Mouse (Mus musculus): ENCODE measurements around the gene Gm13119. TPM values are rescaled to one million over a fixed set of nuclear protein-coding genes. Genes with fewer than 3 reads are reported as not detected.
"Not testable (repeated sequence)": the region's sequence is repeated elsewhere in the genome, so short reads cannot be mapped to it uniquely, and the experiment has no call there.

Gm13119 gene
- total RNA-seq (2021), result not detected
- long read RNA-seq, experiment 1, result 0 reads
- long read RNA-seq, experiment 2, result 0 reads

DNA sequence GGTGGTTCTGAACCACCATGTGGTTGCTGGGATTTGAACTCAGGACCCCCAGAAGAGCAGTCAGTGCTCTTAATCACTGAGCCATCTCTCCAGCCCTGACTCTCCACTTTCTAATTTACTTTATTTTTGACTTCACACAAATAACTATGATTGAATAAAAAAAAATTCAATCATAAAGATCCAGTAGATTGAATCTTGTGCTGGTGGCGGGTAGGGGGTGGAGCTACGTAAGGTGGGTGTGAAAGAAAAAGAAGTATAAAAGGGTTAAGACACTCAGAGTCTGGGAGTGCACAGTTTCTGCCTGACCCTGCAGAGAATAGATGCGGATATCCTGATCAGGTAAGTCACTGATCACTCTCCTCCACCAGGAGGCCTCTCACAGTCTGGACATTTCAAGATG lies at the start of gene Gm13119:
Gm13119 (plus strand) TSS at position 301 of the 400 bp plus-strand sequence.
- DNase-seq, result not testable (repeated sequence)

GRCm38 (mm10) chr4:144312666-144313460 lies 44.9 kb upstream of the Gm13119 start:
- not testable (repeated sequence) for DNase-seq

DNA sequence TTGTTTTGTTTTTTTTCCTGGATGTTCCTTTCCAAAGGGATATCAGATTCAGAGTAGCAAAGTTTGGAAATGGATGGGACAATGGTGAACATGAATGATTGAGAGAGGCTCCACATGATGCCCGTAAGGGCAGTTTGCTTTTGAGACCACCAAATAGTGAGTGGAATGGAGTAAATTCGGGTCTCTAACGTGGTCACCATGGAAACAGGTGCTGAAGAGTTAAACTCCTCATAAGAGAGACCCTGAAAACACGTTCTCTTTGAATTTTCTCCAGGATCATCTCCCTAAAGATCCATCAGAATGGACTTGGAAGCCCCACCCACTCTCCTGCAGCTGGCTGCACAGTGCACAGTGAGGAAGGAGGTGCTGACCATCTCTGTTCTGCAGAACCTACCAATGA lies 27.8 kb upstream of the Gm13119 start, which contains the start of gene Gm13128:
Gm13128 (plus strand) TSS at position 301 of the 400 bp plus-strand sequence.
- DNase-seq, result not testable (repeated sequence)

DNA sequence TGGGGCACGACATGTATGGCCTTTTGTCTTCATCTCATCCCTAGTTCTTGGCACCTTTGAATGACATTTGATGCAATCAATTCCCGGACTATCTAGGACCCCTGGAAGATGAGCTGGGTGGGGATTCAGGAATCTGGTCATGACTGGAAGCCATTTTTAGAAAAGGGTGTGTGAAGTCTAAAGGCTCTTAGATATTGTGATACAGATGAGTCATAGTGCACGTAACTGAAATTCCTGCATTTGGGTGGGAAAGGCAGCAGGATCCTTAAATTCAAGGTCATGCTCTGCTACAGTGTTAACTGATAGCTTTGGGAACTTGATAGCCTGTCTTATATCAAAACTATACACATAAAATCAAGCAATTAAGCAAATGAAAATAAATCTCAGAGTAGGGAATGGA lies 21.9 kb upstream of the Gm13119 start:
- DNase-seq, result not testable (repeated sequence)

- no peak for DNase-seq
Observed at GRCm38 (mm10) chr4:144377911-144378310, 20.2 kb downstream of the Gm13119 start, which contains the start of gene Pramef20. TSS of gene Pramef20 (minus strand) at chr4:144377933.

- no peak for DNase-seq
Observed at GRCm38 (mm10) chr4:144396316-144396715, 38.6 kb downstream of the Gm13119 start.

DNA sequence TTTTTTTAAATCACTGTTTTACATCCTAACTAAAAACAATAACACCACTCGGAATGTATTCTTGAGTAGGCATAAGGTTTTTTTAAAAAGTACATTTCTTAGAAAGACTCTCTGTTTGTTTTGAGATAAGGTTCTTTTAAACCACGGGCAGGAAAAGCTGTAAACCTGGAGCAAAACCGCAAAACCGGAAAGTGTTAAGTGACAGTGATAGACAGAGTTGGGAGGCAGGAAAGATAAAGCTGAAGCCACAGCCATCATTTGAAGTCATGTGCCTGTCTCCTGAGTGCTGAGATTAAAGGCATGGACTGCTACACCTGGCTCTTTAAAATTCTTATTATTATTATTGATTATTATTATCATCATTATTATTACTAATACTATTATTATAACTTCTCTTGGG lies 45.0 kb downstream of the Gm13119 start:
- no peak for DNase-seq

DNA sequence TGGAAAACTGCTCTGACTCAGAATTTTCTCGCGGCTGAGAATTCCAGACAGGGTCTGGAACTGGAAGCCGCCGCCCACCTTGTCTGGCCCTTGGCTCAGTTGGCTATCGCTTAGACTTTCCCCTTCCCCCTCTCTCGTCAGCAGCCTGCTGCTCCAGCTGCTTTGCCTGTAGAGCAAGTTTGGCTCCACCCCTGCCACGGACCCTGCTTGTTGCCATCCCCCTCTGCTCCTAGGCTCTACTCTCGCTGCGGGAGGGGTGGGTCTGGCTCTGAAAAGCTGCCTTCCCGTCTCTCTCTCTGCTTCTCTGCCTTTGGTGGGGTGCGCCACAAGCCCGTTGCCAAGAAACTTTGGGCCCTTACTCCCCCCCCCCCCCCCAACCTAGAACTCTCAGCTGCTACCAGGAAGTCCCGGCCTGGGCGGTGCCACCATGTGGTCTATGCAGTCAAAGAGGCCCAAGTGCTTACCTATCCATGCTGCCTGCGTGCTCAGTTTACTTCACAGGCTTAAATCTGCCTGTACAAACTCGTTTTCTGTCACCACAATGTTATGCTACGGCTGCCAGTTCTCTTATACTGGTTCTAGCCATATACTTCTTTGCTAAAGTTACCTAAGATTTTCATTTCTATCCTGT lies 46.8 kb downstream of the Gm13119 start:
- DNase-seq, result peak; percentile 15

GRCm38 (mm10) chr4:144406261-144406660 lies 48.5 kb downstream of the Gm13119 start:
- DNase-seq, result no peak

DNA sequence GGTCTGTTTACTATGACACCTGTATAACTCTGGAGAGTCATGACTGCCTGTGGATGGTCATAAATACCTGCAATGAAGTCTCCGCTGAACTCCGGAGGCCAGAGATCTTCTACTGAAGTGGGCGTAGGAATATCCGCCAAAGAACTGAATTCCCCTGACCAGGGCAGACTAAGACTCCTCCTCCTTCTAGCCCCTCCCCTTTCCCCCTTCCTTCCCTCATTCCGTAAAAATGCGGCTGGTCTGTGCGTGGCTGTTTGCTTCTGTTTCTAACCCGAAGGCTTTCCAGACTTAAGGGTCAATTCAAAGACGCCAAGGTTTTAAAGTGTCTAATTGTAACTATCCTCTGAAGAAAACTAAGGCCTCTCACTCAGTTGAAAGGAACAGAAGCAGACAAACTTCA lies 50.5 kb downstream of the Gm13119 start, which contains the start of gene Pramef12:
Pramef12 (minus strand) TSS at position 175 of the 400 bp plus-strand sequence.
- DNase-seq, result no peak

Other genes with a start within 250 kb of the Gm13119 start
- gene Oog3, start 195.3 kb upstream of the Gm13119 start, total RNA-seq (2021), result not detected
- not detected for gene Oog2, start 167.2 kb upstream of the Gm13119 start, total RNA-seq (2021)
- not detected for gene C87977, start 144.6 kb upstream of the Gm13119 start, total RNA-seq (2021)
- gene Pramel5, start 77.5 kb upstream of the Gm13119 start, total RNA-seq (2021), result not detected
- gene Gm13128, start 27.7 kb upstream of the Gm13119 start, total RNA-seq (2021), result not detected
- not detected for gene Pramef20, start 20.0 kb downstream of the Gm13119 start, total RNA-seq (2021)
- gene Pramef12, start 50.5 kb downstream of the Gm13119 start, total RNA-seq (2021), result not detected
- gene 1700012P22Rik, start 80.8 kb downstream of the Gm13119 start, total RNA-seq (2021), result not detected
- not detected for gene Gm9944, start 95.4 kb downstream of the Gm13119 start, total RNA-seq (2021)
- not detected for gene Aadacl3, start 105.8 kb downstream of the Gm13119 start, total RNA-seq (2021)
- gene 9430007A20Rik, start 161.9 kb downstream of the Gm13119 start, total RNA-seq (2021), result not detected
- not detected for gene Gm13124, start 207.2 kb downstream of the Gm13119 start, total RNA-seq (2021)